Mouse (Mus musculus) liver, postnatal 0 days (tissue): ENCODE results near the gene Slc18a3. TPM values are rescaled to one million over a fixed set of nuclear protein-coding genes. Genes with fewer than 3 reads are reported as not detected.

Experiments
- ATAC-seq: fragments of 200-750 bp; cut with Nextera tagmentation; 2 replicates; pipeline ENCODE4 v1.8.0; 2017; ENCODE audit warnings: mild to moderate bottlenecking, moderate library complexity
- DNase-seq: peaks from one replicate; pipeline ENCODE4 v3.0.0-alpha.2; 2016
- H3K27ac ChIP-seq: fragments of 300-500 bp; sonication (generic); 2 replicates; pipeline ENCODE4 v1.5.1; 2014; ENCODE audit warnings: antibody characterized with exemption, moderate library complexity, mild to moderate bottlenecking, low read depth
- H3K27me3 ChIP-seq: fragments of 300-500 bp; sonication (generic); 2 replicates; pipeline ENCODE4 v1.6.1; 2014; ENCODE audit warnings: low read length, control low read depth, mixed read lengths; ENCODE audit not compliant: insufficient read depth
- H3K36me3 ChIP-seq: fragments of 300-500 bp; sonication (generic); replicated peaks from 2 replicates; pipeline ENCODE4 v1.6.1; 2014; ENCODE audit warnings: mild to moderate bottlenecking, control low read depth, low read length, moderate library complexity, mixed read lengths; ENCODE audit not compliant: insufficient read depth
- H3K4me1 ChIP-seq: fragments of 300-500 bp; sonication (generic); 2 replicates; pipeline ENCODE4 v1.6.1; 2014; ENCODE audit warnings: antibody characterized with exemption, mild to moderate bottlenecking, control low read depth; ENCODE audit not compliant: insufficient read depth
- H3K4me2 ChIP-seq: fragments of 300-500 bp; sonication (generic); 2 replicates; pipeline ENCODE4 v1.6.1; 2014; ENCODE audit warnings: low read depth, mild to moderate bottlenecking, low read length, moderate library complexity, mixed read lengths
- H3K4me3 ChIP-seq: fragments of 300-500 bp; sonication (generic); 2 replicates; pipeline ENCODE4 v1.5.1; 2014; ENCODE audit warnings: low read depth, low read length
- H3K9ac ChIP-seq: fragments of 300-500 bp; sonication (generic); replicated peaks from 2 replicates; pipeline ENCODE4 v1.6.1; 2014; ENCODE audit warnings: mild to moderate bottlenecking, moderate library complexity
- H3K9me3 ChIP-seq: fragments of 300-500 bp; sonication (generic); 2 replicates; pipeline ENCODE4 v1.6.1; 2016; ENCODE audit warnings: mild to moderate bottlenecking, control low read depth, low read length, mixed read lengths
- CTCF ChIP-seq: sonication (generic); IDR thresholded peaks from 2 replicates; pipeline ENCODE4 v1.5.1; 2016; ENCODE audit warnings: antibody characterized with exemption, low read depth
- EP300 ChIP-seq: IDR thresholded peaks from 2 replicates; pipeline ENCODE4 v1.6.1; 2016; ENCODE audit warnings: antibody characterized with exemption, low read depth, mild to moderate bottlenecking
- WGBS: fragments of 180-500 bp; shearing (Covaris S2); extraction: QIAGEN DNeasy Blood & Tissue Kit; methylation state at CpG from one replicate; pipeline ENCODE4 v1.1.7; 2014; ENCODE audit not compliant: insufficient replicate concordance; 5-methylcytosine and 5-hydroxymethylcytosine counted together
- polyA plus RNA-seq: library from polyadenylated mRNA; unstranded; fragments of >200 nt; fragmentation: Nextera tagmentation; extraction: Ambion mirVana; gene quantifications from 2 replicates; pipeline ENCODE4 v1.2.1, GENCODE M21; 2015

The Slc18a3 gene
- polyA plus RNA-seq, 1 experiment from 2014 or later, result not detected

DNA sequence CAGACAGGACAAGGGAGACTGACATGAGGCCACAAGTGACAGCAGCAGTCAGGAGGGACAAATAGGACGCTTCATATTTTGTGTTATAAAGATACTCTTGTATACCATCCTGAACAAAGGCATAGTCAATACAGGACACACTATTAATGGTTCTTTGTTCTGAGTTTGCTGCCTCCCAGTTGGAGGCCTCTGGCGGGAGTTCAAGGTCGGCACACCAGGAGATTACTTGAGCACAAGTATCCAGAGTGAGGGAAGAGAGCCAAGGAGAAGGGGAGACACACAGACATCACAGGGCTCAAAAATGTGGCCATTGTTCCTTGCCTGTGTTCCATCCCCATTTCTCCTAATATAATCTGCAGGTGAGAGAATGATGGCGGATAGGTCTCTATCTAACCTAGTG, 42.6 kb upstream of the Slc18a3 start:
- H3K27ac ChIP-seq, result no peak overlapping the region
- H3K36me3 ChIP-seq, result no peaks in the 10 kb centered on the region
- ATAC-seq (no peak), DNase-seq (no peak)
- H3K9me3 ChIP-seq, result no peaks in the 10 kb centered on the region
- TF ChIP-seq EP300 (no peak), CTCF (no peak)
- H3K4me2 ChIP-seq, result no peak overlapping the region
- H3K27me3 ChIP-seq, result no peaks in the 10 kb centered on the region
- H3K4me3 ChIP-seq, result no peak overlapping the region
- 78% methylated on average over 4 of the region's 4 CpGs for WGBS
- H3K4me1 ChIP-seq, result peaks cover 9% of the 10 kb centered on the region
- no peak overlapping the region for H3K9ac ChIP-seq

- TF ChIP-seq CTCF (no peak), EP300 (no peak)
- H3K36me3 ChIP-seq, result no peaks in the 10 kb centered on the region
- ATAC-seq (no peak), DNase-seq (no peak)
- no peaks in the 10 kb centered on the region for H3K9me3 ChIP-seq
- H3K4me1 ChIP-seq, result peaks cover 9% of the 10 kb centered on the region
- 78% methylated on average over 10 of the region's 10 CpGs for WGBS
- no peak overlapping the region for H3K4me3 ChIP-seq
- H3K9ac ChIP-seq, result no peak overlapping the region
- no peak overlapping the region for H3K27ac ChIP-seq
- H3K27me3 ChIP-seq, result no peaks in the 10 kb centered on the region
- no peak overlapping the region for H3K4me2 ChIP-seq
Measured at GRCm38 (mm10) chr14:32506329-32506728, 41.7 kb upstream of the Slc18a3 start.

GRCm38 (mm10) chr14:32503897-32504296, 39.2 kb upstream of the Slc18a3 start:
- H3K4me2 ChIP-seq, result no peak overlapping the region
- no peak for ATAC-seq
- H3K27me3 ChIP-seq, result no peaks in the 10 kb centered on the region
- 64% methylated on average over 1 of the region's 1 CpGs for WGBS
- H3K36me3 ChIP-seq, result no peaks in the 10 kb centered on the region
- H3K9ac ChIP-seq, result no peak overlapping the region
- TF ChIP-seq EP300 (no peak), CTCF (no peak)
- peaks cover 9% of the 10 kb centered on the region for H3K4me1 ChIP-seq
- no peak for DNase-seq
- no peaks in the 10 kb centered on the region for H3K9me3 ChIP-seq
- no peak overlapping the region for H3K4me3 ChIP-seq
- H3K27ac ChIP-seq, result no peak overlapping the region

- no peaks in the 10 kb centered on the region for H3K36me3 ChIP-seq
- DNase-seq (no peak), ATAC-seq (no peak)
- 49% methylated on average over 9 of the region's 9 CpGs for WGBS
- no peaks in the 10 kb centered on the region for H3K9me3 ChIP-seq
- H3K4me3 ChIP-seq, result no peak overlapping the region
- no peak overlapping the region for H3K9ac ChIP-seq
- TF ChIP-seq EP300 (no peak), CTCF (no peak)
- H3K4me2 ChIP-seq, result no peak overlapping the region
- peaks cover 3% of the 10 kb centered on the region for H3K4me1 ChIP-seq
- no peak overlapping the region for H3K27ac ChIP-seq
- no peaks in the 10 kb centered on the region for H3K27me3 ChIP-seq
Measured at GRCm38 (mm10) chr14:32502764-32503688, 38.4 kb upstream of the Slc18a3 start.

DNA sequence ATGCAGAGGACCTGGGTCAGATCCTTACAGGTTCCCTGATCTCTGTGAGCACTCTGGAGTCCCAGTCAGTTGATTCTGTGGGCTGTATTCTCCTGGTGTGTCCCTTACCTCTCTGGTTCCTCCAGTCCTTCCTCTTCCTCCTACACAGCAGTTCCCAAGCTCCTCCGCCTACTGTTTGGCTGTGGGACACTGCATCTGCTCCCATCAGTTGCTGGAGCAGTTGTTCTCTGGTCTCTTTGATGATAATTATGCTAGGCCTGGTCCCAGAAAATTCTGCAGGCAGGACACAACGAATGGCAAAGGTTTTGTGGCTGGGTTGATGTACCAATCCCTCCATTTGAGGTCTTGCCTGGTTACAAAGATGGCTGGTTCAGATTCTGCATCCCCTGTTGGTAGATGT, 36.7 kb upstream of the Slc18a3 start:
- Histone ChIP-seq H3K27ac (no peak overlapping the region), H3K4me3 (no peak overlapping the region), H3K4me2 (no peak overlapping the region), H3K9ac (no peak overlapping the region), H3K4me1 (no peaks in the 10 kb centered on the region; the same call in 1 of the 2 replicates), H3K27me3 (no peaks in the 10 kb centered on the region), H3K36me3 (no peaks in the 10 kb centered on the region), H3K9me3 (no peaks in the 10 kb centered on the region)
- WGBS, result 49% methylated on average over 2 of the region's 2 CpGs
- ATAC-seq, result no peak
- TF ChIP-seq EP300 (no peak), CTCF (no peak)
- DNase-seq, result no peak

- peaks cover 6% of the 10 kb centered on the region; the same call in 1 of the 2 replicates for H3K4me1 ChIP-seq
- H3K27me3 ChIP-seq, result peaks cover 19% of the 10 kb centered on the region; the same call in 1 of the 2 replicates
- H3K4me3 ChIP-seq, result no peak overlapping the region
- no peak overlapping the region for H3K9ac ChIP-seq
- H3K4me2 ChIP-seq, result no peak overlapping the region
- DNase-seq (no peak), ATAC-seq (no peak)
- no peak overlapping the region for H3K27ac ChIP-seq
- no peak for TF ChIP-seq EP300
- no peak for TF ChIP-seq CTCF
- H3K36me3 ChIP-seq, result no peaks in the 10 kb centered on the region
- WGBS, result 47% methylated on average over 8 of the region's 8 CpGs
- H3K9me3 ChIP-seq, result no peaks in the 10 kb centered on the region
Measured at GRCm38 (mm10) chr14:32496115-32496850, 31.6 kb upstream of the Slc18a3 start.
